Mouse (Mus musculus) left cerebral cortex, adult 8-10 months (tissue): ENCODE data around the gene Magi2. TPM values are rescaled to one million over a fixed set of nuclear protein-coding genes. Genes with fewer than 3 reads are reported as not detected.

Experiments used
- DNase-seq, 2 experiments: peaks; one replicate each; pipeline ENCODE4 v3.0.0; 2022; ENCODE audit warnings: low spot score in 2 of 2
- total RNA-seq, 4 experiments: library from RNA; stranded (reverse); gene quantifications; 2 replicates each; pipeline ENCODE4 v1.2.4; 2022

Gene Magi2
- total RNA-seq, 4 experiments from 2014 or later: 119 to 134 (median 127) TPM

- no peak for DNase-seq
These were observed 1420.1 kb downstream of the Magi2 start for GRCm38 (mm10) chr5:20646947-20647346.

- DNase-seq: peak in 1 of 2 experiments; percentile 48
These were observed 1426.8 kb downstream of the Magi2 start for GRCm38 (mm10) chr5:20653425-20654185.

GRCm38 (mm10) chr5:20654766-20655472, 1428.1 kb downstream of the Magi2 start:
- DNase-seq: no peak

- DNase-seq: no peak
These were observed 1430.2 kb downstream of the Magi2 start for GRCm38 (mm10) chr5:20657056-20657455.

- DNase-seq: no peak
These were observed 1440.8 kb downstream of the Magi2 start for GRCm38 (mm10) chr5:20667601-20668000.

- DNase-seq: peak in 1 of 2 experiments; percentile 38
These were observed 1442.0 kb downstream of the Magi2 start for GRCm38 (mm10) chr5:20668736-20669355.

GRCm38 (mm10) chr5:20669456-20669855, 1442.6 kb downstream of the Magi2 start:
- DNase-seq: no peak

GRCm38 (mm10) chr5:20671826-20672225, 1445.0 kb downstream of the Magi2 start:
- DNase-seq: peak in 1 of 2 experiments; percentile 72

- no peak for DNase-seq
These were observed 1447.7 kb downstream of the Magi2 start for GRCm38 (mm10) chr5:20674523-20674922.

- DNase-seq: no peak
These were observed 1448.4 kb downstream of the Magi2 start for GRCm38 (mm10) chr5:20675163-20675665.

- DNase-seq: peak in 1 of 2 experiments; percentile 55
These were observed 1449.5 kb downstream of the Magi2 start for GRCm38 (mm10) chr5:20676193-20676871.

GRCm38 (mm10) chr5:20677246-20677645, 1450.4 kb downstream of the Magi2 start:
- DNase-seq: no peak

- DNase-seq: no peak
These were observed 1451.7 kb downstream of the Magi2 start for GRCm38 (mm10) chr5:20678573-20678972.

- DNase-seq: no peak
These were observed 1453.1 kb downstream of the Magi2 start for GRCm38 (mm10) chr5:20679920-20680319.

- peak in 1 of 2 experiments; percentile 63 for DNase-seq
These were observed 1454.1 kb downstream of the Magi2 start for GRCm38 (mm10) chr5:20680833-20681530.

- no peak for DNase-seq
These were observed 1454.8 kb downstream of the Magi2 start for GRCm38 (mm10) chr5:20681660-20682059.

- no peak for DNase-seq
These were observed 1455.4 kb downstream of the Magi2 start for GRCm38 (mm10) chr5:20682208-20682607.

- DNase-seq: no peak
These were observed 1457.3 kb downstream of the Magi2 start for GRCm38 (mm10) chr5:20684112-20684511.

- no peak for DNase-seq
These were observed 1465.4 kb downstream of the Magi2 start for GRCm38 (mm10) chr5:20692230-20692629.

GRCm38 (mm10) chr5:20699116-20699515, 1472.3 kb downstream of the Magi2 start:
- DNase-seq: no peak
